Mouse (Mus musculus): ENCODE measurements at regions not wholly inside any gene's neighbourhood (a gene's known extent, or its start where the extent isn't known, plus 50 kb on each side); places are given as distances from the start of the nearest gene placed in this dataset.

DNA sequence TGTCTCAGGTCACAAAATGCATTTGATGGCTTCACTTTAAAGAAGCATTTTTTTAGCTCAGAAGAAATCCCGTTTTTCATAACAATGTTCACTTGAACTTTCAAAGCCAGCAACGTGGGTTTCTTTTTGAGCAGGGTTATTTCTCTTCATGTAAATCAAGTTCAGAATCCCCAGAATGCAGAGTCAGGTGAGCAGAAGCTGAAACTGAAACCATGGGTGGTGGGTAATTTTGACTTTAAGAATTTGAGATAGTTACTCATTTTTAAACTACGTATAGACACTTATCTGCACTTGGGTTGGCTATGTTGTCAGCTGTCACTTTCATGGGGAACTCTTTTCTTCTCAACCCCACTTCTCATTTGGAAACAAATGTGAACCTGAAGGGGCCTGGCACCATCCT lies 1827.5 kb upstream of the 5930422O12Rik start:
- Histone ChIP-seq H3K4me2 (no peak overlapping the region), H3K4me3 (ENCODE audit: low read depth, low read length) (no peak overlapping the region), H3K36me3 (ENCODE audit: control insufficient read depth, insufficient read depth, low read length) (no peaks in the 10 kb centered on the region), H3K9me3 (ENCODE audit: control insufficient read depth, low read length) (no peaks in the 10 kb centered on the region), H3K9ac (ENCODE audit: low read depth, low read length) (no peak overlapping the region), H3K4me1 (replicated peaks; ENCODE audit: control insufficient read depth, insufficient read depth, low read length) (no peaks in the 10 kb centered on the region), H3K27me3 (replicated peaks; ENCODE audit: control insufficient read depth, insufficient read depth, low read length) (no peaks in the 10 kb centered on the region), H3K27ac (ENCODE audit: low read depth, low read length) (no peak overlapping the region)
- ATAC-seq (replicated peaks; ENCODE audit: low FRiP score) (no peak), DNase-seq (ENCODE audit: low spot score) (no peak)
- WGBS, result 60% methylated on average over 3 of the region's 3 CpGs

DNA sequence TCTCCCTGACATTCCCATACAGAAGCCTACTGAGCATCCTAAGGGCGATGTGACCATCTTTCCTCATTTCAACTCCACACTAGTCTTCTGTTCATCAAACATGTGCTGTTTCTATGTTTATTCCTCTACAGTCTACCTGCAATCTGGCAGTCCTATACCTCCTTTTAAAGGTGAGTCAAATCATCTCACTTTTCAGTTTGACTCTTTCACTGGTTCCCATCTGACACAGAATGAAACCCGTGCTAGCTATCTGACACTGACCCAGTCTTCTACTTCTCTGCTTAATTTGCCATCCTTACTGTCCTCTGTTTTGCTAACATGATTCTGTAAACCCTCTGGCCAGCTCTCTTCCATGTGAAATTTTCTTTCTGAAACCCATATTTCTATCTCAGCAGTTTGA lies 1812.0 kb upstream of the 5930422O12Rik start:
- Histone ChIP-seq H3K9me3 (ENCODE audit: control insufficient read depth, low read length) (no peaks in the 10 kb centered on the region), H3K9ac (ENCODE audit: low read depth, low read length) (no peak overlapping the region), H3K4me2 (no peak overlapping the region), H3K27me3 (replicated peaks; ENCODE audit: control insufficient read depth, insufficient read depth, low read length) (no peaks in the 10 kb centered on the region), H3K4me3 (ENCODE audit: low read depth, low read length) (no peak overlapping the region), H3K4me1 (replicated peaks; ENCODE audit: control insufficient read depth, insufficient read depth, low read length) (no peaks in the 10 kb centered on the region), H3K27ac (ENCODE audit: low read depth, low read length) (no peak overlapping the region), H3K36me3 (ENCODE audit: control insufficient read depth, insufficient read depth, low read length) (no peaks in the 10 kb centered on the region)
- 81% methylated on average over 2 of the region's 2 CpGs for WGBS
- ATAC-seq (replicated peaks; ENCODE audit: low FRiP score) (no peak), DNase-seq (ENCODE audit: low spot score) (no peak)

DNA sequence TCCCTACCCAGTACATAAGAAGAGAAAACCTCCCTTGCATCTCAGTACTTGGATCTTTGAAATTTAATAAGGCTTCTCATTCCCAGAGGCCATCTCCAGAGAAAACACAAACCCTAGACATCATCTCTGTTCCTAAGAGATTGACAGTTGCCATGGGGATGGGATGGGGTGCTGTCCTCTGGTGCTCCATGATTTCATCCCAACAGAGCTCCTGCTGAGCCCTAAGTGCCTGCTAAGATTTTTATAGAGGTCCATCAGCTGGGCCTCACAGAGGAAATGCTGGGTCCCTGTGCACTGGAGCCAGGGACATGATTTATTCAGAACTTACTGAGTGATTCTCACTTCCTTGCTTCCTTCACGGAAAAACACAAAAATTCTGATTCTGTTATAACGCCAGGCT lies 1800.8 kb upstream of the 5930422O12Rik start:
- 81% methylated on average over 2 of the region's 2 CpGs for WGBS
- ATAC-seq (replicated peaks; ENCODE audit: low FRiP score), result no peak
- no peaks in the 10 kb centered on the region for H3K36me3 ChIP-seq (ENCODE audit: control insufficient read depth, insufficient read depth, low read length)
- no peak overlapping the region for H3K4me2 ChIP-seq
- no peak overlapping the region for H3K27ac ChIP-seq (ENCODE audit: low read depth, low read length)
- no peaks in the 10 kb centered on the region for H3K27me3 ChIP-seq (replicated peaks; ENCODE audit: control insufficient read depth, insufficient read depth, low read length)
- DNase-seq (ENCODE audit: low spot score), result no peak
- H3K9ac ChIP-seq (ENCODE audit: low read depth, low read length), result no peak overlapping the region
- H3K9me3 ChIP-seq (ENCODE audit: control insufficient read depth, low read length), result no peaks in the 10 kb centered on the region
- no peaks in the 10 kb centered on the region for H3K4me1 ChIP-seq (replicated peaks; ENCODE audit: control insufficient read depth, insufficient read depth, low read length)
- no peak overlapping the region for H3K4me3 ChIP-seq (ENCODE audit: low read depth, low read length)

- Histone ChIP-seq H3K4me1 (replicated peaks; ENCODE audit: control insufficient read depth, insufficient read depth, low read length) (no peaks in the 10 kb centered on the region), H3K27ac (ENCODE audit: low read depth, low read length) (no peak overlapping the region), H3K9me3 (ENCODE audit: control insufficient read depth, low read length) (no peaks in the 10 kb centered on the region), H3K27me3 (replicated peaks; ENCODE audit: control insufficient read depth, insufficient read depth, low read length) (no peaks in the 10 kb centered on the region), H3K4me2 (no peak overlapping the region), H3K36me3 (ENCODE audit: control insufficient read depth, insufficient read depth, low read length) (no peaks in the 10 kb centered on the region), H3K9ac (ENCODE audit: low read depth, low read length) (no peak overlapping the region), H3K4me3 (ENCODE audit: low read depth, low read length) (no peak overlapping the region)
- DNase-seq (ENCODE audit: low spot score) (no peak), ATAC-seq (replicated peaks; ENCODE audit: low FRiP score) (no peak)
- 81% methylated on average over 2 of the region's 2 CpGs for WGBS
Observed at GRCm38 (mm10) chr8:31628146-31628545, 1800.4 kb upstream of the 5930422O12Rik start.

DNA sequence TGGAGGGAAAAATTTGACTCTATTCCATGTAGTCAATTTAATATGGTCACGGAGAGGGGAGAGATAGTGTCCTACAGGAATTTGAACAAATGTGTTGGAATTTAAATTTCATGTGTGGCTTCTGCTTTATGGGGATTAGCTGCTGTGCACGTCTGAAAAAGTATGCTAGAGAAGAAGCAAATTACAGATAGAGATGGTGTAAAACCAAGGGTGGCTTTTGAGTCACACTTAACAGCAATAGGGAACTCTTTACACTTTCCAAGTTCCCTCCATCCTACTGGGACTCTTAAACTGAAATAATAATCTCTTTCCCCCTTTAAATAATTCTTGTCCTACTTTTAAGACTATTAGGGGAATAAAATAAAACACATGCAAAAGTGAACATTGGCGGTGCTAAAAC lies 1790.1 kb upstream of the 5930422O12Rik start:
- Histone ChIP-seq H3K27ac (ENCODE audit: low read depth, low read length) (no peak overlapping the region), H3K4me1 (replicated peaks; ENCODE audit: control insufficient read depth, insufficient read depth, low read length) (no peaks in the 10 kb centered on the region), H3K4me3 (ENCODE audit: low read depth, low read length) (no peak overlapping the region), H3K4me2 (no peak overlapping the region), H3K36me3 (ENCODE audit: control insufficient read depth, insufficient read depth, low read length) (no peaks in the 10 kb centered on the region), H3K9ac (ENCODE audit: low read depth, low read length) (no peak overlapping the region), H3K9me3 (ENCODE audit: control insufficient read depth, low read length) (no peaks in the 10 kb centered on the region), H3K27me3 (replicated peaks; ENCODE audit: control insufficient read depth, insufficient read depth, low read length) (no peaks in the 10 kb centered on the region)
- DNase-seq (ENCODE audit: low spot score) (no peak), ATAC-seq (replicated peaks; ENCODE audit: low FRiP score) (no peak)
- 79% methylated on average over 3 of the region's 3 CpGs for WGBS

DNA sequence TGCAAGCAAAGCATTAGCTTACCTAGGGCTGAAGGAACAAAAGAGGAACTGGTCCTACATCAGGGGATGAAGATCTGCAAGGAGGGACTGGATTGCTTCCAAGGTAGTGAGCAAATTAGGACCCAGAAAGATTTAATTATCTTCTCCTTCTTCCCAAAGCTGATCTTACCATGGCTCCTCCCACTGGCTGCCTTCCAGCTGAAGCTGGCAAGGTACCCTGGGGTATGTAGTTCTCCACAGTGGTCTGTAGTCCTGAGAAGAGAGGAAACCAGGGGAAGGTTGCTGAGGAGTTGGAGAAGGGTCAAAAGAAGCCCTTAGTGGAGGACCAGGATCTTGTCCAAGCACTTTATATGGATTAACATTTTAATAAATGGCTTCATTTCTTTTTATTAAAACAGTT lies 1764.8 kb upstream of the 5930422O12Rik start:
- Histone ChIP-seq H3K9me3 (ENCODE audit: control insufficient read depth, low read length) (no peaks in the 10 kb centered on the region), H3K4me1 (replicated peaks; ENCODE audit: control insufficient read depth, insufficient read depth, low read length) (no peaks in the 10 kb centered on the region), H3K4me3 (ENCODE audit: low read depth, low read length) (no peak overlapping the region), H3K4me2 (no peak overlapping the region), H3K27me3 (replicated peaks; ENCODE audit: control insufficient read depth, insufficient read depth, low read length) (no peaks in the 10 kb centered on the region), H3K9ac (ENCODE audit: low read depth, low read length) (no peak overlapping the region), H3K27ac (ENCODE audit: low read depth, low read length) (no peak overlapping the region), H3K36me3 (ENCODE audit: control insufficient read depth, insufficient read depth, low read length) (no peaks in the 10 kb centered on the region)
- DNase-seq (ENCODE audit: low spot score), result no peak
- no peak for ATAC-seq (replicated peaks; ENCODE audit: low FRiP score)

DNA sequence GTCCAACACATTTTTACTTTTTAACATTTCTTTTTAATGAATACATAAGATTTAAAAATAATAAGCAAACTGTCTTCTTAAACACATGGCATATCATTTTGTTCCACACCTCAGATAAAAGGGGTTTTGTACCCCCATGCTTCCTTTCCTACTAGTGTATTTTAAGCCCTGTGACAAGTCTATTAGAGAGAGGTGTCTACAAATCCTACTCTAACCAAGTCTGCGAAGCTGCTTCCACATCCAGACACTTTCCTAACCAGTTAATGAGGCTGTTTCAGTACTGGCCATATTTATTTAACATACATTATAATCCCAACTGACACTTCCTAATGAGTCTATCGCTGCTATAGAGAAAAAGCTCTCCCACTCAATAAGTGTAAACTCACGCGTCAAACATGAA lies 1763.0 kb upstream of the 5930422O12Rik start:
- ATAC-seq (replicated peaks; ENCODE audit: low FRiP score), result no peak
- DNase-seq (ENCODE audit: low spot score), result no peak
- WGBS, result 78% methylated on average over 4 of the region's 4 CpGs
- Histone ChIP-seq H3K27me3 (replicated peaks; ENCODE audit: control insufficient read depth, insufficient read depth, low read length) (no peaks in the 10 kb centered on the region), H3K4me2 (no peak overlapping the region), H3K27ac (ENCODE audit: low read depth, low read length) (no peak overlapping the region), H3K9ac (ENCODE audit: low read depth, low read length) (no peak overlapping the region), H3K36me3 (ENCODE audit: control insufficient read depth, insufficient read depth, low read length) (no peaks in the 10 kb centered on the region), H3K4me1 (replicated peaks; ENCODE audit: control insufficient read depth, insufficient read depth, low read length) (no peaks in the 10 kb centered on the region), H3K4me3 (ENCODE audit: low read depth, low read length) (no peak overlapping the region), H3K9me3 (ENCODE audit: control insufficient read depth, low read length) (no peaks in the 10 kb centered on the region)

DNA sequence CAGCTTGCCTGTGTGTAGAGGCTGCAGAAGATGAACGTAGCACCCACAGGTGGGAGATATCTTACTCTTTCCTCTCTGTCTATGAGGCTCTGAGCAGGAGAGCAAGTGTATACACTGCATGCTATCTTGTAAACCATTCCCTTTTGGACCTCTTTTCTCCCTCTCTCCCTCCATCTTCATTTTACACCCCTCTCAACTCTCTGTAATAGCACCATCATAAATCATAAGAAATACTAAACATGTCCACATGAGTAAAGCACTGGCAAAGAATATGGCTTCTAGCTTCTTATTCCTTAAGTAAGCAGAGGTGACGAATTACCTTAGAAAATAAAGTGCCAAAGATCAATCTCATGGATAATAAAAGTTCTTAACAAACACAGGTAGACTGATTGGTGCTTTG lies 1724.3 kb upstream of the 5930422O12Rik start:
- no peak overlapping the region for H3K4me3 ChIP-seq (ENCODE audit: low read depth, low read length)
- H3K36me3 ChIP-seq (ENCODE audit: control insufficient read depth, insufficient read depth, low read length), result no peaks in the 10 kb centered on the region
- no peaks in the 10 kb centered on the region for H3K9me3 ChIP-seq (ENCODE audit: control insufficient read depth, low read length)
- H3K9ac ChIP-seq (ENCODE audit: low read depth, low read length), result no peak overlapping the region
- WGBS, result 69% methylated on average over 2 of the region's 2 CpGs
- H3K27ac ChIP-seq (ENCODE audit: low read depth, low read length), result no peak overlapping the region
- no peak overlapping the region for H3K4me2 ChIP-seq
- no peaks in the 10 kb centered on the region for H3K27me3 ChIP-seq (replicated peaks; ENCODE audit: control insufficient read depth, insufficient read depth, low read length)
- no peaks in the 10 kb centered on the region for H3K4me1 ChIP-seq (replicated peaks; ENCODE audit: control insufficient read depth, insufficient read depth, low read length)
- DNase-seq (ENCODE audit: low spot score) (no peak), ATAC-seq (replicated peaks; ENCODE audit: low FRiP score) (no peak)

DNA sequence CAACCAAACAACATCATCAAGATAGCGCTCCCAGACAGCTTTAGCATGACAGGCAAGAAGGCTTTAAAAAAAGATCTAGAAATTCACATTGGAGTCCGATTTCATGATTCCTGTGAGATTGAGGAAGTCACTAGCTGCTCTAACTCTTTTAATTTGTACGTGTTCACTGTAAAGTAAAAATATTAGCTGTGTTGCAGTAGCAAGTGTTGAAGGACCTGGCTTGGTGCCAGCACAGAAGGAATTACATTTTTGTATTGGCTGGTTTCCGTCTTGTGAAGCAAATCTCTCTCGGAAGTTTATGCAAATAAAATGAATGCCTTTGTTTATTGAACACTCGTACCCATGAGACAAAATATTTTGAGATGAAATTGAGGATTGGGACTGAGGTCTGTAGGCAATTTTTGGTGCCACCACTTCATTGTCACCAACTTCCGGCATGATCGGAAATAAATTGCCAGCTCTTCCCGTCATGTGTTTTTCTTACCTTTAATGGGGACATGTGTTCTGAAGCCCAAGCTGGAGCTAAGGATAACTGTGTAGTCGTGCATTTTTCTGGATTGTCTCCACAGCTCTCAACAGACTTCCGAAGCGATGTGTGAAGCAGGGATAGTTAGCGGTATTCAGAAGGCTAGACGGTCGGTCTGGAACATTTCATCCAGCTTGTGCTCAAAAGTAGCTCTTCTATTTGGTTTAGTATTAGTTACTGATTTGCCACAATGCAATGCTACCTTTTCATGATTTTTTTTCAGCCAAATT lies 1715.0 kb upstream of the 5930422O12Rik start:
- Histone ChIP-seq H3K4me3 (ENCODE audit: low read depth, low read length) (no peak overlapping the region), H3K27me3 (replicated peaks; ENCODE audit: control insufficient read depth, insufficient read depth, low read length) (no peaks in the 10 kb centered on the region), H3K4me1 (replicated peaks; ENCODE audit: control insufficient read depth, insufficient read depth, low read length) (peaks cover 2% of the 10 kb centered on the region; the same call in 1 of the 2 replicates), H3K9me3 (ENCODE audit: control insufficient read depth, low read length) (no peaks in the 10 kb centered on the region), H3K36me3 (ENCODE audit: control insufficient read depth, insufficient read depth, low read length) (no peaks in the 10 kb centered on the region), H3K9ac (ENCODE audit: low read depth, low read length) (no peak overlapping the region), H3K27ac (ENCODE audit: low read depth, low read length) (no peak overlapping the region), H3K4me2 (no peak overlapping the region)
- 82% methylated on average over 15 of the region's 15 CpGs for WGBS
- DNase-seq (ENCODE audit: low spot score), result no peak
- no peak for ATAC-seq (replicated peaks; ENCODE audit: low FRiP score)

Measured in liver, embryonic 11.5 days (tissue).